Mouse (Mus musculus) cerebellum, adult 2 months (tissue): Measurements from ENCODE around the gene Tbc1d20.

Experiments
- CTCF ChIP-seq: fragments of 200-500 bp; IDR thresholded peaks from 2 replicates; pipeline ENCODE4 v1.5.1; 2011; ENCODE audit warnings: low read depth, mild to moderate bottlenecking, control low read depth, low read length, moderate library complexity, borderline replicate concordance; ENCODE audit not compliant: insufficient read depth
- POLR2A ChIP-seq: fragments of 200-500 bp; IDR thresholded peaks from 2 replicates; pipeline ENCODE4 v1.6.1; 2011; ENCODE audit warnings: low read length, control low read depth, borderline replicate concordance; ENCODE audit not compliant: insufficient read depth

GRCm38 (mm10) chr2:152317054-152317453, 23.4 kb downstream of the Tbc1d20 start:
- TF ChIP-seq CTCF (no peak), POLR2A (no peak)
